Mouse (Mus musculus) small intestine, adult 2 months (tissue): ENCODE data around the gene Stab1.

Experiments used
- CTCF ChIP-seq: fragments of 200-500 bp; IDR thresholded peaks from 2 replicates; pipeline ENCODE4 v1.5.1; 2012; ENCODE audit warnings: low read depth, mild to moderate bottlenecking, control low read depth, inconsistent platforms, low read length, moderate library complexity, mixed read lengths; ENCODE audit not compliant: insufficient replicate concordance, insufficient read length; ENCODE audit errors: extremely low read depth
- POLR2A ChIP-seq: fragments of 200-500 bp; IDR thresholded peaks from 2 replicates; pipeline ENCODE4 v1.6.1; 2012; ENCODE audit warnings: low read depth, mild to moderate bottlenecking, control low read depth, inconsistent platforms, low read length, moderate library complexity

- TF ChIP-seq CTCF (peak; percentile 38; the same call in 1 of the 2 replicates), POLR2A (no peak)
Observed at GRCm38 (mm10) chr14:31217666-31218065, 49.2 kb upstream of the Stab1 start, which contains the start of gene Sema3g.
